Mouse (Mus musculus) stomach, postnatal 0 days (tissue): ENCODE data around the gene Gprc5c. TPM values are rescaled to one million over a fixed set of nuclear protein-coding genes. Genes with fewer than 3 reads are reported as not detected.

Experiments
- ATAC-seq: fragments of 200-750 bp; cut with Nextera tagmentation; 2 replicates; pipeline ENCODE4 v1.8.0; 2017; ENCODE audit not compliant: low FRiP score, low TSS enrichment
- DNase-seq: peaks from one replicate; pipeline ENCODE4 v3.0.0-alpha.2; 2016; ENCODE audit warnings: low spot score
- H3K27ac ChIP-seq: fragments of 300-500 bp; sonication (generic); replicated peaks from 2 replicates; pipeline ENCODE4 v1.5.1; 2014; ENCODE audit warnings: mild to moderate bottlenecking, control low read depth
- H3K27me3 ChIP-seq: fragments of 300-500 bp; sonication (generic); 2 replicates; pipeline ENCODE4 v1.6.1; 2014; ENCODE audit warnings: low read length; ENCODE audit not compliant: control insufficient read depth, insufficient read depth
- H3K36me3 ChIP-seq: fragments of 300-500 bp; sonication (generic); 2 replicates; pipeline ENCODE4 v1.6.1; 2014; ENCODE audit warnings: low read length, mixed read lengths; ENCODE audit not compliant: control insufficient read depth, insufficient read depth
- H3K4me1 ChIP-seq: fragments of 300-500 bp; sonication (generic); replicated peaks from 2 replicates; pipeline ENCODE4 v1.6.1; 2014; ENCODE audit warnings: antibody characterized with exemption; ENCODE audit not compliant: control insufficient read depth, insufficient read depth
- H3K4me2 ChIP-seq: fragments of 300-500 bp; sonication (generic); replicated peaks from 2 replicates; pipeline ENCODE4 v1.6.1; 2014; ENCODE audit warnings: low read depth, mild to moderate bottlenecking, control low read depth, moderate library complexity
- H3K4me3 ChIP-seq: fragments of 300-500 bp; sonication (generic); 2 replicates; pipeline ENCODE4 v1.5.1; 2014; ENCODE audit warnings: low read depth, low read length, control low read depth
- H3K9ac ChIP-seq: fragments of 300-500 bp; sonication (generic); 2 replicates; pipeline ENCODE4 v1.6.1; 2014; ENCODE audit warnings: mild to moderate bottlenecking, low read length, control low read depth, mixed read lengths
- H3K9me3 ChIP-seq: fragments of 300-500 bp; sonication (generic); 2 replicates; pipeline ENCODE4 v1.6.1; 2016; ENCODE audit warnings: low read length; ENCODE audit not compliant: control insufficient read depth
- CTCF ChIP-seq: IDR thresholded peaks from 2 replicates; pipeline ENCODE4 v1.5.1; 2016; ENCODE audit warnings: antibody characterized with exemption, low read depth, mild to moderate bottlenecking, moderate library complexity
- EP300 ChIP-seq: optimal IDR thresholded peaks from 2 replicates; pipeline ENCODE3; 2016; ENCODE audit warnings: antibody characterized with exemption
- WGBS: fragments of 180-500 bp; shearing (Covaris S2); extraction: QIAGEN DNeasy Blood & Tissue Kit; methylation state at CpG from one replicate; pipeline ENCODE4 v1.1.7; 2014; 5-methylcytosine and 5-hydroxymethylcytosine counted together
- polyA plus RNA-seq: library from polyadenylated mRNA; unstranded; fragments of >200 nt; fragmentation: Nextera tagmentation; extraction: Ambion mirVana; gene quantifications from 2 replicates; pipeline ENCODE4 v1.2.1, GENCODE M21; 2015

Gene Gprc5c
- polyA plus RNA-seq, 1 experiment from 2014 or later = 11.2 TPM

DNA sequence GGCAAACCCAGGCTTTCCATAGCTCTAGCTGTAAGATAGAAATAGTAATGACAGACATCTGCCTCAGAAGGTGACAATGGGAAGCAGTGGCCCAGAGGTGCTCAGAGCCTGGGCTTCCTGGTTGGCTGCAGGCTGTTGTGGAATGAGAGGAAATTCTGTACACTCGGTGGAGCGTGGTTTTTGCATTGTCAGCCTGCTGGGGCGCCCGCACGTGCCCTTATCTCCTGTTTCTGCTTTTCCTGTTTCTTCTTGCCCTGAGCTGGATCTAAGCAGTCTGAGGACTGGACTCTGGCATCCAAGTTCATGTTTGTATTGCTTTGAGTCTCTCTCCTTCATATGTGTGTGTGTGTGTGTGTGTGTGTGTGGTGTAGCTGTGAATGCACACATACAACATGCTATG, 24.3 kb upstream of the Gprc5c start:
- peaks cover 9% of the 10 kb centered on the region; the same call in 1 of the 2 replicates for H3K4me1 ChIP-seq
- H3K9me3 ChIP-seq = no peaks in the 10 kb centered on the region
- WGBS = 39% methylated on average over 5 of the region's 5 CpGs
- peak; percentile 72 for ATAC-seq
- no peak overlapping the region for H3K4me2 ChIP-seq
- H3K27ac ChIP-seq = no peak overlapping the region
- TF ChIP-seq EP300 (no peak), CTCF (no peak)
- H3K36me3 ChIP-seq = no peaks in the 10 kb centered on the region
- H3K9ac ChIP-seq = no peak overlapping the region
- DNase-seq = peak; percentile 67
- H3K27me3 ChIP-seq = no peaks in the 10 kb centered on the region
- no peak overlapping the region for H3K4me3 ChIP-seq

GRCm38 (mm10) chr11:114829499-114830432, 21.2 kb upstream of the Gprc5c start:
- H3K27ac ChIP-seq = peak overlapping the region; percentile 79
- 7% methylated on average over 24 of the region's 24 CpGs for WGBS
- TF ChIP-seq CTCF (no peak), EP300 (no peak)

DNA sequence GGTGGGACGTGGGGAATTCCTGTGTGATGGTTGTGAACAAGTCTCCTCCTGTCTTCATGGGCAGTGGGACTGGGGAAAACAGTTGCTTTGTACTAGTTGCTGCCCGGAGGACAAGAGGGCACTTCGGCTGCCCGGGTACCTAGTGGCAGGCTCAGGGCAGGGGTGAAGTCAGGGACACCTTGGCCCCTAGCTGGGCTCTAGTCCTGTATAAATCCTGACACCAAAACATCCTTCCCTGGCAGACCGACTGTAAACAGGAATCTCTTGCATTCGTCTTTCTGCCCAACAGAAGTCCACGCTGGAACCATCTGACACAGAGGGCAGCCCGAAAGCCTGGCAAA, 20.5 kb upstream of the Gprc5c start:
- H3K4me1 ChIP-seq = peaks cover 9% of the 10 kb centered on the region; the same call in 1 of the 2 replicates
- H3K9me3 ChIP-seq = no peaks in the 10 kb centered on the region
- H3K27ac ChIP-seq = peak overlapping the region; percentile 79
- no peak for ATAC-seq
- 0 out of 2 replicates have a peak overlapping the region, but pooled peaks have one; percentile 21 for H3K4me3 ChIP-seq
- peak overlapping the region; percentile 50 for H3K4me2 ChIP-seq
- TF ChIP-seq EP300 = no peak
- no peak for TF ChIP-seq CTCF
- no peaks in the 10 kb centered on the region for H3K36me3 ChIP-seq
- WGBS = 27% methylated on average over 8 of the region's 8 CpGs
- DNase-seq = no peak
- H3K27me3 ChIP-seq = no peaks in the 10 kb centered on the region
- H3K9ac ChIP-seq = peak overlapping the region; percentile 45; the same call in 1 of the 2 replicates

More at GRCm38 (mm10) chr11:114829499-114830432, 21.2 kb upstream of the Gprc5c start:
- H3K36me3 ChIP-seq = no peaks in the 10 kb centered on the region
- DNase-seq (peak; percentile 77), ATAC-seq (peak; percentile 91)
- H3K9ac ChIP-seq = peak overlapping the region; percentile 45
- H3K4me2 ChIP-seq = peak overlapping the region; percentile 50
- H3K4me1 ChIP-seq = peaks cover 9% of the 10 kb centered on the region; the same call in 1 of the 2 replicates
- H3K27me3 ChIP-seq = no peaks in the 10 kb centered on the region
- H3K9me3 ChIP-seq = no peaks in the 10 kb centered on the region
- H3K4me3 ChIP-seq = peak overlapping the region; percentile 21

- H3K9me3 ChIP-seq = no peaks in the 10 kb centered on the region
- no peak overlapping the region for H3K9ac ChIP-seq
- H3K4me2 ChIP-seq = no peak overlapping the region
- peaks cover 9% of the 10 kb centered on the region; the same call in 1 of the 2 replicates for H3K4me1 ChIP-seq
- TF ChIP-seq CTCF (no peak), EP300 (no peak)
- 55% methylated on average over 5 of the region's 5 CpGs for WGBS
- no peak overlapping the region for H3K27ac ChIP-seq
- DNase-seq (no peak), ATAC-seq (no peak)
- H3K4me3 ChIP-seq = no peak overlapping the region
- no peaks in the 10 kb centered on the region for H3K36me3 ChIP-seq
- no peaks in the 10 kb centered on the region for H3K27me3 ChIP-seq
Measured at GRCm38 (mm10) chr11:114833166-114833565, 17.8 kb upstream of the Gprc5c start.

GRCm38 (mm10) chr11:114843818-114844463, 7.0 kb upstream of the Gprc5c start:
- H3K27me3 ChIP-seq = no peaks in the 10 kb centered on the region
- TF ChIP-seq EP300 = no peak
- no peak for TF ChIP-seq CTCF
- H3K4me1 ChIP-seq = no peaks in the 10 kb centered on the region
- peak; percentile 38 for DNase-seq
- 21% methylated on average over 8 of the region's 8 CpGs for WGBS
- H3K27ac ChIP-seq = no peak overlapping the region
- H3K9me3 ChIP-seq = no peaks in the 10 kb centered on the region
- H3K4me2 ChIP-seq = no peak overlapping the region
- H3K36me3 ChIP-seq = no peaks in the 10 kb centered on the region
- 0 out of 2 replicates have a peak overlapping the region, but pooled peaks have one; percentile 13 for H3K9ac ChIP-seq
- H3K4me3 ChIP-seq = no peak overlapping the region
- ATAC-seq = peak; percentile 65
